Mouse (Mus musculus) forelimb bud, embryonic 11.5 days (tissue): ENCODE measurements around the gene Sh3pxd2a.

Experiments
- DNase-seq: peaks from one replicate; pipeline ENCODE4 v3.0.0-alpha.2; 2012; ENCODE audit warnings: low read depth, low spot score

Sh3pxd2a gene

GRCm38 (mm10) chr19:47464304-47465241, at the start of gene Sh3pxd2a:
TSS of gene Sh3pxd2a (minus strand) at chr19:47464401.
- peak; percentile 73 for DNase-seq

- no peak for DNase-seq
Measured at GRCm38 (mm10) chr19:47513618-47513897, 49.4 kb upstream of the Sh3pxd2a start.

GRCm38 (mm10) chr19:47512794-47513617, 48.8 kb upstream of the Sh3pxd2a start:
- no peak for DNase-seq

GRCm38 (mm10) chr19:47511958-47512357, 47.8 kb upstream of the Sh3pxd2a start:
- DNase-seq, result no peak

- DNase-seq, result no peak
Measured at GRCm38 (mm10) chr19:47511294-47511675, 47.1 kb upstream of the Sh3pxd2a start.

GRCm38 (mm10) chr19:47510473-47511293, 46.5 kb upstream of the Sh3pxd2a start:
- no peak for DNase-seq

GRCm38 (mm10) chr19:47510135-47510472, 45.9 kb upstream of the Sh3pxd2a start:
- DNase-seq, result no peak

GRCm38 (mm10) chr19:47508771-47509281, 44.6 kb upstream of the Sh3pxd2a start:
- DNase-seq, result no peak

GRCm38 (mm10) chr19:47508191-47508590, 44.0 kb upstream of the Sh3pxd2a start:
- no peak for DNase-seq

- DNase-seq, result peak; percentile 39
Measured at GRCm38 (mm10) chr19:47507128-47508121, 43.2 kb upstream of the Sh3pxd2a start.

- DNase-seq, result peak; percentile 57
Measured at GRCm38 (mm10) chr19:47503625-47504024, 39.4 kb upstream of the Sh3pxd2a start.

- peak; percentile 43 for DNase-seq
Measured at GRCm38 (mm10) chr19:47502563-47502962, 38.4 kb upstream of the Sh3pxd2a start.

GRCm38 (mm10) chr19:47500389-47501011, 36.3 kb upstream of the Sh3pxd2a start:
- DNase-seq, result no peak

GRCm38 (mm10) chr19:47499841-47500240, 35.6 kb upstream of the Sh3pxd2a start:
- DNase-seq, result no peak

GRCm38 (mm10) chr19:47498942-47499341, 34.7 kb upstream of the Sh3pxd2a start:
- peak; percentile 62 for DNase-seq

- DNase-seq, result peak; percentile 46
Measured at GRCm38 (mm10) chr19:47497736-47498135, 33.5 kb upstream of the Sh3pxd2a start.

GRCm38 (mm10) chr19:47497313-47497712, 33.1 kb upstream of the Sh3pxd2a start:
- DNase-seq, result no peak

- DNase-seq, result no peak
Measured at GRCm38 (mm10) chr19:47493017-47493997, 29.1 kb upstream of the Sh3pxd2a start.

GRCm38 (mm10) chr19:47492422-47492821, 28.2 kb upstream of the Sh3pxd2a start:
- DNase-seq, result no peak
